Mouse (Mus musculus): ENCODE data around the gene Synpr. TPM values are rescaled to one million over a fixed set of nuclear protein-coding genes. Genes with fewer than 3 reads are reported as not detected.

Synpr gene
- polyA plus RNA-seq, 1 experiment from 2014 or later, result 0.06 TPM

DNA sequence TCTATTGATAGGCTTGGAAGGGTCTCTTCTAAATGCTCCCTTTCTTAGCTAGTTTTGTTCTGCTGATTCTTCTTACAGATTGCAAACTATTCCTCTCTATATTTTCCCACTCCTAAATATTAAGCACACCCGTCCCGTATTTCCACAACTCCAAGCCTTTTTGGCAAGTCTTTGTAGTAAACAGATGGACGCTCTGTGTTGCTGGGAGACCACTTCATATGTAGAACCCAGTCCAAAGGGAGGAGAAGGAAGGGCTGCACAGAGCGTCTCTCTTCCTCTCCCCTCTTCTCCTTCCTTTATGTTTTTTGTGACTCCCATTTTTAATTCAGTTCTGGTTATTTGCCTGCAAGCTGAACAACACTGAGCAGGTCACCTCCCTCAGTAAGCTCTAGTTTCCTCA lies 1.4 kb upstream of the Synpr start:
- H3K27me3 ChIP-seq (ENCODE audit: control insufficient read depth, insufficient read depth, low read depth, low read length), result no peaks in the 10 kb centered on the region; the same call in 1 of the 2 replicates
- no peak for ATAC-seq (ENCODE audit: low read depth)
- H3K4me2 ChIP-seq (ENCODE audit: low read depth, low read length), result no peak overlapping the region
- no peak overlapping the region for H3K9ac ChIP-seq (ENCODE audit: low read depth, low read length)
- no peaks in the 10 kb centered on the region for H3K4me1 ChIP-seq (ENCODE audit: control insufficient read depth, low read depth, low read length)
- no peaks in the 10 kb centered on the region for H3K9me3 ChIP-seq (replicated peaks; ENCODE audit: control insufficient read depth, low read length)
- no peak overlapping the region for H3K4me3 ChIP-seq (ENCODE audit: low read depth, low read length)
- H3K36me3 ChIP-seq (ENCODE audit: control insufficient read depth, insufficient read depth), result no peaks in the 10 kb centered on the region
- WGBS (ENCODE audit: insufficient replicate concordance), result 63% methylated on average over 4 of the region's 4 CpGs
- H3K27ac ChIP-seq (ENCODE audit: low read length), result no peak overlapping the region

DNA sequence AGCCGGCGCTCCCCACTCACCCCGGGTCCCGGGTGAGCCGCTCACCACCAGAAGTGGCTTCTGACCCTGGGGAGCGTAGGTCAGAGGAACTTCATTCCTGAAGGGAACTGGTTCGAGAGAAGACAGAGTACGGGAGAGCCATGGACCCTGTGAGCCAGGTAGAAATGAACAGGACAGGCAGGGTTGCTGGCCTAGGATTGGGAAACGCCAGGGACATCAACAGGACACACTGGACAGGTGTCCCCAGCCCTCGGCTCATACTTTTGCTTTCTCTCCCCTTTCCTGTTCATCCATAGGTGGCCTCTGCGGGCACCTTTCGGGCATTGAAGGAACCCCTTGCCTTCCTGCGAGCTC lies 242 bp downstream of the Synpr start:
- Histone ChIP-seq H3K27me3 (ENCODE audit: control insufficient read depth, insufficient read depth, low read depth, low read length) (no peaks in the 10 kb centered on the region; the same call in 1 of the 2 replicates), H3K4me1 (ENCODE audit: control insufficient read depth, low read depth, low read length) (no peaks in the 10 kb centered on the region), H3K4me2 (ENCODE audit: low read depth, low read length) (no peak overlapping the region), H3K36me3 (ENCODE audit: control insufficient read depth, insufficient read depth) (no peaks in the 10 kb centered on the region), H3K27ac (ENCODE audit: low read length) (no peak overlapping the region), H3K9me3 (replicated peaks; ENCODE audit: control insufficient read depth, low read length) (no peaks in the 10 kb centered on the region), H3K9ac (ENCODE audit: low read depth, low read length) (no peak overlapping the region), H3K4me3 (ENCODE audit: low read depth, low read length) (no peak overlapping the region)
- ATAC-seq (ENCODE audit: low read depth), result no peak
- 14% methylated on average over 13 of the region's 13 CpGs for WGBS (ENCODE audit: insufficient replicate concordance)

DNA sequence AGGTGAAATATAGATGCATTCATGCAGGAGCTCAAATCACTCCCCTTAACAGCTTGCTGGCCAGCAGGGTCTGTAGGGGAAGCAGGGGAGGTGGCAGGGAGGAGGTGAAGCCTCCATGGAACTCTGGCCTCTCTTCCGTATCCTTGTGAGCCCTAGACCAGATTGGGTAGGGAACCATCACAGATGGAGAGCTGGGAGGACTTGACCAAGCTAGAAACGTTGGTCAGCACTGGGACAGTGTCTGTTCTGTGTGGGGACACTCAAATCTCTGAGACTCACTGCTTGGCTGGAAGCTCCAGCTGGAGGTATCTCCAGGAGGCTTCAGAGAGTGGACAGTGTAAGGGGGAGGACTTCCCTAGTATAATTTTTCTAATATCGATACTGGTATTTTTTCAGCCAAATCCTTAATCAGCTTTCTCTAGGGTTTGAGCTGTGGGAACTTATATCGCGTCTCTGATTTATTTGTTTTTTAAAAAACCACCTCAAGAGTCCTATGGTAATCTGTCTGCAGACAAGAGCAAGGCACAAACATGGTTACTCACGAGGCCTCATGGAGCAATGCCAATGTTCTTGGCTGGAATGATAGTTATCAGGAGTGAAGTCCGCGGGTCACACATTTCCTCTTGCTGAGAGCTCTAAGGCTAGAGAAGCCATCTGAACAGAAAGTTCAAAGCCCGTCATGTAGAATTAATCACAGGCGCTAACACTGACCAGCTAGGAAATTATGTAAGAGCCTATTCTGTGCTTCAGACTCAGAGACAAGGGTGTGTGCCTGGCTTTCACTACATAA lies 956 bp downstream of the Synpr start:
- no peak overlapping the region for H3K9ac ChIP-seq (ENCODE audit: low read depth, low read length)
- H3K27me3 ChIP-seq (ENCODE audit: control insufficient read depth, insufficient read depth, low read depth, low read length), result no peaks in the 10 kb centered on the region; the same call in 1 of the 2 replicates
- no peaks in the 10 kb centered on the region for H3K4me1 ChIP-seq (ENCODE audit: control insufficient read depth, low read depth, low read length)
- 49% methylated on average over 10 of the region's 10 CpGs for WGBS (ENCODE audit: insufficient replicate concordance)
- H3K9me3 ChIP-seq (replicated peaks; ENCODE audit: control insufficient read depth, low read length), result no peaks in the 10 kb centered on the region
- H3K4me3 ChIP-seq (ENCODE audit: low read depth, low read length), result no peak overlapping the region
- H3K4me2 ChIP-seq (ENCODE audit: low read depth, low read length), result no peak overlapping the region
- H3K27ac ChIP-seq (ENCODE audit: low read length), result no peak overlapping the region
- no peak for ATAC-seq (ENCODE audit: low read depth)
- H3K36me3 ChIP-seq (ENCODE audit: control insufficient read depth, insufficient read depth), result no peaks in the 10 kb centered on the region

DNA sequence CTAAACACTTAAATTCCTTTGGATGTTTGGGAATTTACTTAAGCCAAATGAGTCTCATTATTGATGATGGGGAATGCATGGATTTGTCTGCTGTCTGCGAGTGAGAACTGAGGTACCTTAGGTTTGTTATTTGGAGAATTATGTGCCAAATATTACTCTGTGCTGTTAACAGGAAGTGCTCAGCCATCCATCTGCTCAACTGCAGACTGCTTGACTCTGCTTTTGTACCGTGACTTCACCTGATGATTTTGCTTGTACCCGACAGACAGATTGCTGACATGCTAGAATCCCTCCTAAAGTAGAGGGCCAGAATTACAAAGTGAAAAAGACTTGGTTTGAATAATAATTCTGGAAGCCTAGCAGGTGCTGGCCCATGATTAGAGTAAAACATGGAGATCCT lies 9.6 kb downstream of the Synpr start:
- 53% methylated on average over 3 of the region's 3 CpGs for WGBS (ENCODE audit: insufficient replicate concordance)
- Histone ChIP-seq H3K27me3 (ENCODE audit: control insufficient read depth, insufficient read depth, low read depth, low read length) (no peaks in the 10 kb centered on the region), H3K9ac (ENCODE audit: low read depth, low read length) (no peak overlapping the region), H3K9me3 (replicated peaks; ENCODE audit: control insufficient read depth, low read length) (no peaks in the 10 kb centered on the region), H3K4me1 (ENCODE audit: control insufficient read depth, low read depth, low read length) (no peaks in the 10 kb centered on the region), H3K4me3 (ENCODE audit: low read depth, low read length) (no peak overlapping the region), H3K36me3 (ENCODE audit: control insufficient read depth, insufficient read depth) (no peaks in the 10 kb centered on the region), H3K4me2 (ENCODE audit: low read depth, low read length) (no peak overlapping the region), H3K27ac (ENCODE audit: low read length) (no peak overlapping the region)
- no peak for ATAC-seq (ENCODE audit: low read depth)

DNA sequence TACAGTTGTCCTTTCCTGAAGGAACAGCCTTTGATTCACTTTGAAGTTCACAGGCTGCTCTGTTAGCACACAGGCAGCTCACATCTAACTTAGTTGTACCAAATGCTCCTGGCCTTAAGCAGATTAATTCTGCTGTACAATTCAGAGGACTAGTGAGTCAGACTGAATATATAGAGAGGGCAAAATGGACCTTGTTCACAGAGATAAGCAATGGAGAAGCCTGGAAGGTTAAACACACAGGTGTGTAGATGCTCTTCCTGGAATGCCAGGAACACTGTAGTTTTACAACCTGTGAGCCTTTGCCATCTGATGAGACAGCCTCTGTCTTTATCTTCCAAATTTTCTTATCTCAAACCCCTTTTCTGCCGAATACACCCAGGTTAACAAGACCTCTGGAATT lies 29.7 kb downstream of the Synpr start:
- Histone ChIP-seq H3K27me3 (ENCODE audit: control insufficient read depth, insufficient read depth, low read depth, low read length) (no peaks in the 10 kb centered on the region), H3K4me2 (ENCODE audit: low read depth, low read length) (no peak overlapping the region), H3K9ac (ENCODE audit: low read depth, low read length) (no peak overlapping the region), H3K36me3 (ENCODE audit: control insufficient read depth, insufficient read depth) (no peaks in the 10 kb centered on the region), H3K4me1 (ENCODE audit: control insufficient read depth, low read depth, low read length) (no peaks in the 10 kb centered on the region), H3K9me3 (replicated peaks; ENCODE audit: control insufficient read depth, low read length) (no peaks in the 10 kb centered on the region), H3K4me3 (ENCODE audit: low read depth, low read length) (no peak overlapping the region), H3K27ac (ENCODE audit: low read length) (no peak overlapping the region)
- WGBS (ENCODE audit: insufficient replicate concordance), result 42% methylated on average over 1 of the region's 1 CpGs
- no peak for ATAC-seq (ENCODE audit: low read depth)

DNA sequence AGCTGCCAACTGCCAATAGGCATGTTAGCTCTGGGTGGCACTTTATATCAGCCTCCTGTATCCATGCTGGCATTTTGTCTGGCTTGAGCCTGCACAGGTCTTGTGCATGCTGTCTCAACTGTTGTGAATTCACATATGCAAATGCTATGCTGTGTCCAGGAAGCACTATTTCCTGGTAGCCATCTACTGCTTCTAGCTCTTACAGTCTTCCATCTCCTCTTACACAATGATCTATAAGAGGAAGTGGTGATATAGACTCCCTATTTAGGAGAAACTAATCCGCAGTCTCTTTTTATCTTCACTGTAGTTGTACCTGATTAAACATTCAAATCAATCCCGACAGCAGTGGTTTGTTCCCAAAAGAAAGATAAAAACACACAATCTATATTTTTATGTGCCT lies 43.9 kb downstream of the Synpr start:
- Histone ChIP-seq H3K27me3 (ENCODE audit: control insufficient read depth, insufficient read depth, low read depth, low read length) (no peaks in the 10 kb centered on the region), H3K9ac (ENCODE audit: low read depth, low read length) (no peak overlapping the region), H3K9me3 (replicated peaks; ENCODE audit: control insufficient read depth, low read length) (no peaks in the 10 kb centered on the region), H3K36me3 (ENCODE audit: control insufficient read depth, insufficient read depth) (no peaks in the 10 kb centered on the region), H3K4me2 (ENCODE audit: low read depth, low read length) (no peak overlapping the region), H3K4me1 (ENCODE audit: control insufficient read depth, low read depth, low read length) (no peaks in the 10 kb centered on the region), H3K4me3 (ENCODE audit: low read depth, low read length) (no peak overlapping the region), H3K27ac (ENCODE audit: low read length) (no peak overlapping the region)
- WGBS (ENCODE audit: insufficient replicate concordance), result 39% methylated on average over 2 of the region's 2 CpGs
- no peak for ATAC-seq (ENCODE audit: low read depth)

DNA sequence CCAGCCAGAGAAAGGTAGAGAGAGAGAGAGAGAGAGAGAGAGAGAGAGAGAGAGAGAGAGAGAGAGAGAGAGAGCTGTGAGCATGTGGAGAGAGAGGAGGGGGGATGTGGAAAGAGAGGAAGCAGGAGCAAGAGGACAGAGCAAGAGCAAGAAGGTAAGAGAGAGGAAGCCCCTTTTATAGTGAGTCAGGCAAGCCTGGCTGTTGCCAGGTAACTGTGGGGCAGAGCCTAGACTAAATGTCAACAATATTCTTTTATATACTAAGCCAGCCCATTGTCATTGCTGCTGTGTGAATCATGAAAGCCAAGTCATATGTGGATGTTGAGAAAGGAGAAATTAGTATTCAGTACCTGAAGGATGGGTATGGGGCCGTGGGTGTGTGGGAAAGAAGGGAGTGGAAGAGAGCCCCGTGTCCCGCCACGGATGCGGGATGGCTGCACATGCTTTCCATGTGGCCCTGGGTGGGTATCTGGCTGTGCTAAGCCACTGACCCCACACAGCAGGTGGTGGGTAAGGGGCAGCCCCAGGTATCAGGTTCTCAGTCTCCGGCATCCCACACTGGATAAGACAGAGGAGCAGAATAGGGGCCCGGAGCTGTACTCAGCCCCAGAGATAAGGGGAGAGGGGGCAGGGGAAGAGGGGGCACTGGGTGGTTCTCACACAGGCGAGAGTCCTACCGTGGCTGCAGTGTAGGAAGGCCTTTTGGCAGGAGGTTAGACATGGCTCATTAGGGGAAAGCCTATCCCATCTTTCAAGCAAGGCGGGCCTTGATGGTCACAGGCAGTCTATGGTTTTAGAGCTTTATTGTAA lies 48.1 kb downstream of the Synpr start:
- H3K9me3 ChIP-seq (replicated peaks; ENCODE audit: control insufficient read depth, low read length), result no peaks in the 10 kb centered on the region
- H3K4me1 ChIP-seq (ENCODE audit: control insufficient read depth, low read depth, low read length), result no peaks in the 10 kb centered on the region
- no peak for ATAC-seq (ENCODE audit: low read depth)
- H3K27me3 ChIP-seq (ENCODE audit: control insufficient read depth, insufficient read depth, low read depth, low read length), result no peaks in the 10 kb centered on the region
- no peak overlapping the region for H3K9ac ChIP-seq (ENCODE audit: low read depth, low read length)
- no peak overlapping the region for H3K4me2 ChIP-seq (ENCODE audit: low read depth, low read length)
- 63% methylated on average over 10 of the region's 10 CpGs for WGBS (ENCODE audit: insufficient replicate concordance)
- H3K27ac ChIP-seq (ENCODE audit: low read length), result no peak overlapping the region
- no peak overlapping the region for H3K4me3 ChIP-seq (ENCODE audit: low read depth, low read length)
- H3K36me3 ChIP-seq (ENCODE audit: control insufficient read depth, insufficient read depth), result no peaks in the 10 kb centered on the region

DNA sequence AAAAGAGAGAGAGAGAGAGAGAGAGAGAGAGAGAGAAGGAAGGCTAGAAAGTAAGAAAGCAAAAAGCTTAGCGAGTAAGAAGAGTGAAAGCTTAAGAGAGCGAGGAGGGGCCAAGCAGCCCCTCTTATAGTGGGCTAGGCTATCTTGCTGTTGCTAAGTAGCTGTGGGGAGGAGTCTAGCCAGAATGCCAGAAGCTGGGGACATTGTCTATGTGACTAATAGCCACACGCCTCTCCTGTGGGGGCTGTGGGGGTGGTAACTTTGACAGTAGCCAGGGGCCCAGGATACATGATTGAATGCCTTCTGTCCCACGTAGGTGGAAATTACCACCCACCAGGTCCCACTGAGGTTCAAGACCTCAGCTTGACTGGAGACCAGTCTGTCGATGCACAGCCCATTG lies 48.8 kb downstream of the Synpr start:
- Histone ChIP-seq H3K27ac (ENCODE audit: low read length) (no peak overlapping the region), H3K36me3 (ENCODE audit: control insufficient read depth, insufficient read depth) (no peaks in the 10 kb centered on the region), H3K9me3 (replicated peaks; ENCODE audit: control insufficient read depth, low read length) (no peaks in the 10 kb centered on the region), H3K9ac (ENCODE audit: low read depth, low read length) (no peak overlapping the region), H3K4me1 (ENCODE audit: control insufficient read depth, low read depth, low read length) (no peaks in the 10 kb centered on the region), H3K4me3 (ENCODE audit: low read depth, low read length) (no peak overlapping the region), H3K4me2 (ENCODE audit: low read depth, low read length) (no peak overlapping the region), H3K27me3 (ENCODE audit: control insufficient read depth, insufficient read depth, low read depth, low read length) (no peaks in the 10 kb centered on the region)
- ATAC-seq (ENCODE audit: low read depth), result no peak
- 48% methylated on average over 5 of the region's 5 CpGs for WGBS (ENCODE audit: insufficient replicate concordance)

DNA sequence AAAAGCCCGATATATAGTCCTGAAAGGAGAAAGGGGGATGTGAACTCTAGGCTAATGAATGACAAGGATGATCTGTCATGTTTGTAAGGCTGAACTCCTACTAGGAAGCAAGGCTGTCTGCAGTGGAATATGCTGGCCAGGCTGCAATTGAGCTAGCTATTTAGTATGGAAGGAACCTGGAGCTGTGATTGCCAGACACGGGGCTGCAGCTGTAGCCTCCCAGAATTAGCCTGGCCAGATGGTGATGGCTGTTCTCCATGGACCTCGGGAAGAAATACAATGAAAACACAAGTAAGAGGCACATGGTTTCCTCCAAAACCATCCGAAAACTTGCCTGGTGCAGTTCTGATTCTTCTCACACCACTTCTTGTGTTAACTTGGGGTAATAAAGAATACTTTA lies 51.6 kb downstream of the Synpr start:
- H3K4me1 ChIP-seq (ENCODE audit: control insufficient read depth, low read depth, low read length), result no peaks in the 10 kb centered on the region
- H3K9ac ChIP-seq (ENCODE audit: low read depth, low read length), result no peak overlapping the region
- H3K4me2 ChIP-seq (ENCODE audit: low read depth, low read length), result no peak overlapping the region
- H3K36me3 ChIP-seq (ENCODE audit: control insufficient read depth, insufficient read depth), result no peaks in the 10 kb centered on the region
- H3K9me3 ChIP-seq (replicated peaks; ENCODE audit: control insufficient read depth, low read length), result no peaks in the 10 kb centered on the region
- H3K27ac ChIP-seq (ENCODE audit: low read length), result no peak overlapping the region
- no peak overlapping the region for H3K4me3 ChIP-seq (ENCODE audit: low read depth, low read length)
- 43% methylated on average over 4 of the region's 4 CpGs for WGBS (ENCODE audit: insufficient replicate concordance)
- ATAC-seq (ENCODE audit: low read depth), result no peak
- H3K27me3 ChIP-seq (ENCODE audit: control insufficient read depth, insufficient read depth, low read depth, low read length), result no peaks in the 10 kb centered on the region
